Mouse (Mus musculus): ENCODE results near the gene Clcn3.

DNA sequence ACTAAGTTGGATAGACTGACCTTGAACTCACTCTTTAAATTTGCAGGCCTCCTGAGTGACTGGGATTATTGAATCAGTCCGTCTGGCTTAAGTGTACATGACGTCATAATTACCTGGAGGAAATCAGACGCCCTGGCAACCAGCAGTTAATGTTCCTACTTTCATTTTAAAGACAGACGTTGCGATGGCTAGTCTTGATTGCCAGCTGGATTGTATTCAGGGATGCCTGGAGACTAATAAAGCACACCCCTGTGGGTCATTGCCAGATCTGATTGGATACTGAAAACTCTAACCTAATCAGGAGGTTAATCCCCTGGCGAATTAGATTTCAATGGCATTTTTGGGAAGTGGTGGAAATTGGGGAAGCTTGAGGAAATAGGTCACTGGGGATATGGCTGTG, 96.4 kb downstream of the Clcn3 start:
- TF ChIP-seq CTCF (IDR thresholded peaks at IDR 0.05; ENCODE audit: borderline replicate concordance, insufficient read depth, low read length) (no peak), POLR2A (IDR thresholded peaks at IDR 0.05; ENCODE audit: low read depth, low read length) (no peak)

Measured in embryonic fibroblast, embryonic 13.5 days (primary cell).